Mouse (Mus musculus): Measurements from ENCODE around the gene Erg. TPM values are rescaled to one million over a fixed set of nuclear protein-coding genes. Genes with fewer than 3 reads are reported as not detected.

Erg gene
- total RNA-seq, 2 experiments from 2014 or later: 14.5 TPM

DNA sequence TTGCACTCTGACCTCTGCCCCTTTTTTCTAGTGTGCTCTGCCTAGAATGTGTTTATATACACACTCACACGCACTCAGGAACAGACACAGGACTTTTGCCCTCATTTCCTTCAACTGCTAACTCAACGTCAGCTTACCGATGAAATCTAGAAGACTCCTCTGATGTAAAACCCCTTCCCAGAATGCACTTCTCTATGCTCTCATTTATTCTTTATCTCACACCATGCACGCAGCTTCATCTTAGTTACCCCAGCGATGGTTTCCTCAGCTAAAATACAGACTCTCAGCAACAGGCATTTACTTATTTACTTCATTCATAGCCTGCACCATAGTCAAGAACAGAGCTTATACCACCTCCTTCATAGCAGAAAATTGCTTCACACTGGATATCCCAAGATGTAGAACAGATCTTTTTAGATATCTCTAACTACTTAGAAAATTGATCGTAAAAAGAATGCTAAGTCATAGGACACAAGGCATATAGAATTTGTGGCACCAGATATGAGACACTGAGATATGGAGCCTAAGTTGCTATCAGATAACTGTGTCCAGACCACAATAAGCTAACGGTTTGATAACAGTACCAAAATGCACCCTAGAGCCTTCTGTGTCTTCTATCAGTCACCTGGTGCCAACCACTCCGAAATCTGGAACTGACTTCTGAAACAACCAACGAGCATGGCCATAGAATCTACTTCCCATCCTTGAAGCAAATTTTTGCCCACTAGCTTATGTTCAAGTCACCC lies 98.6 kb downstream of the Erg start:
- no peak for DNase-seq (ENCODE audit: low spot score in 2 of 2)

DNA sequence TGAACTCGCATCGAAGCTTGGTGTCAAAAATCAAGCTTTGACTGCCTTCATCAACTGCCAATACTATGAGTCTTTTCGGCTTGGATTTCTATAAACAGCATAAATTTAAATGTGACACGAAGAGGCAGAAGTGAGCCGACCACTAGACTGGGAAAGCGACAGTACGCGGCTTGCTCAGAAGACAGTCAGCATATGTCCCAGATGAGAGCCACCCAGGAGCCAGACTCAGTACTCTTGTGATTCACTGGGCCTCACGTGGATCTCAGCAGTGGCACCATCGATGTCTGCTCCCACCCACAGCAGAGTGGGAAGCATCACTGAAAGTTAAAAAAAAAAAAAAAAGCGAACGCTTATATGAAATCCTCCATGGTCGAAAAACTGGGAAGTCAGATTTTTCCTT lies 105.2 kb downstream of the Erg start:
- DNase-seq (ENCODE audit: low spot score in 2 of 2): no peak

DNA sequence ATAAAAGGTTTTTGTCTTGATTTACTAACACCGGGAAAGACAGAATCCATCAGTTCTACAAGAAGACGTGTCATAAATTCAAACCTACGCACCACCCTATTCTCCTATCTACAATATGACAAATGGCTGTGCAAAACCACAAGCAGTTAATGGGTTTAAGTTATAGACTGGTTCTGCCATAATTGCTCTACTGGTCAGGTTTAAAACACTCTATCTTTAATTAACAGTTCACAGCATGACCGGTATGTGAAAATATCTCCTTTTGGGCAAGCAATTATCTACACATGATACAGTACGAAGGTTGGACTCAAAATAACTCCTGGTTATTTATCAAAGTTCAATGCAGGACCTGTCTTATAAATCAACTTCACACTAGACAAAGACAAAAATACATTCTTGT lies 107.8 kb downstream of the Erg start:
- DNase-seq (ENCODE audit: low spot score in 2 of 2): no peak

DNA sequence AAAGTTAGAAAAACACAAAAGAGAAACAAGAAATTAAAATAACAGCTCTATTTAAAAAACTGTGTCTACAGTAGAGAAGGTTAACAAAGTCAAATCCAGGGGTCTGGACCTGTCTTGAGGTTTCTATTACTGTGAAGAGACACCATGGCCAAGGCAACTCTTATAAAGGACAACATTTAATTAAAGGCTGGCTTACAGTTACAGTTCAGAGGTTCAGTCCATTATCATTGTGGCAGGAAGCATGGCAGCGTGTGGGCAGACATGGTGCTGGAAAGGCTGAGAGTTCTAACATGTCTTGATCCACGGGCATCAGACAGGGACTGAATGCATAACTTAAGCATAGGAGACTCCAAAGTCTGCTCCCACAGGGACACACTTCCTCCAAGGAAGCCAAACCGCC lies 111.4 kb downstream of the Erg start:
- DNase-seq (ENCODE audit: low spot score in 2 of 2): no peak

DNA sequence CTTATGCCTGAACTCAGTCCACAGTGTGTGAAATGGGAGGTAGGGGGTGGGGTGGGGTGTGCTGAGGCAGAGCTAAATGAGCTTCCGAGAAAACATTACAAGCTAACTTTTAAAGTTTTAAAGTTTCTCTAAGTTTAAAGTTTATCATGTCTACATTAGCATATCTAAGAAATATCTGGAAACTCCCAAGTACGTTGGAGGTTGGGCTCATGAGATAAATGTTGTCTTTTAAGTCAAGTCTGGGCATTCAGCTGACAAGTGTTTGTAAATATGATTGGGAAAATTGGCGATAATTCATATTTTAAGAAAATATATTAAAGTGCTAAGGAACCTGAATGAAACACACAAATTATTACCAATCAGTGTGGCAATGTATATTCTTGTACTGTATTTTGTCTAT lies 112.4 kb downstream of the Erg start:
- DNase-seq (ENCODE audit: low spot score in 2 of 2): no peak

DNA sequence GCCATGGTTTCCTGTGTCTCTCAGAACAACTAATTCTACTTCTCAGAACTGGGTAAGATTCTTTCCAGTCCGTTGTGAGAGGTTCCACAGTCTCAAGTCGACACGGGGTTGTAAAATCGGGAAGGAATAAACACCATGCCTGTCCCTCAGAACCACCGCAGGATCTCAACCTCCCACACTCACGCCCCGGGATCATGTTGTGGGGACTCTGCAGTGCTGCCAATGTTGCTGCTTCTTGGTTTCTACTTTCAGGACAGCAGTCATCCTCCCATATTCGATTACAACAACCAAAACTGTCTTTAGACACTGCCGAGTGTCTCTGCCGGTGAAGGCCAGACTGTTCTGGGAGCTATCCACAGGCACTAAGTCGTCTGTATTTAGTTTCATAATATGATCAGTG lies 113.6 kb downstream of the Erg start:
- DNase-seq (ENCODE audit: low spot score in 2 of 2): no peak

DNA sequence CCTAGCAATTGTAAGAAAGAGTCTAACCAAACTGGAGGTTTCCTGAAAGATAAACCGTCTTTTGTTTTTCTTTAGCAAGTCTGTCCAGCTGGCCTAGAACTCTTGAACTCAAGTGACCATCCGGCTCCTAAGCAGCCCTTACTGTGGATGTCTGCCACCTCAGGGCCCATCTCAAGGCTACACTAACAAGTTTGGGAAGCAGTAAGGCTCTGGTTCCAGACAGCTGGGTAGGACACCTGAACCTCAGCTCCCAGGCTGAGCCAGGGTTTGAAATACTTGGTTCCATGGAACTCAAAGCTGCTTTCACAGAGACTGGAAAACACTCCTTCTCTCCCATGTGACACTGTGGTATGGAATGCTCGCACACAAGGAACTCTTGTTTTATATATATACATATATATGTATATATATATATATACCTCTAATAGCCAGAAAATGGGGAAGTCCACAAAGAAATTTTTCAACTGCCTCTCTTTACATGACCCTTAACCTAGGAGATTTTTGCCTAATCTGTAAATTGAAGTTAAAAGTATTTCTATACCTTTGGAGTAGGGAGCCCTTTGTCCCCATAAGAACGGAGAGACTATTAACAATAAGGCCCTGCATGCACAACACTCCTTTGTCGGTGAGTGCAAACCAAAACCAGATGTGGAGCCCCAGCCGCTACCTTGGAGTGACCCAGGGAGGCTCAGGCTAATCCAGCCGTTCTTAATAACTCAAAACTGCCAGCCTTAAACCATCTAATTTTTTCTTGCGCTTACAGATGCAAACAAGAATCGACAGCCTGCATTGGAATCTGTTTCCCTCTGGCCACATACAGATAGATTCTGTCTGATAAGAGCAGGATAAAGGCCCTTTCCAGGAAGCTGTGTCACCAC lies 116.9 kb downstream of the Erg start:
- DNase-seq (ENCODE audit: low spot score in 2 of 2): no peak

DNA sequence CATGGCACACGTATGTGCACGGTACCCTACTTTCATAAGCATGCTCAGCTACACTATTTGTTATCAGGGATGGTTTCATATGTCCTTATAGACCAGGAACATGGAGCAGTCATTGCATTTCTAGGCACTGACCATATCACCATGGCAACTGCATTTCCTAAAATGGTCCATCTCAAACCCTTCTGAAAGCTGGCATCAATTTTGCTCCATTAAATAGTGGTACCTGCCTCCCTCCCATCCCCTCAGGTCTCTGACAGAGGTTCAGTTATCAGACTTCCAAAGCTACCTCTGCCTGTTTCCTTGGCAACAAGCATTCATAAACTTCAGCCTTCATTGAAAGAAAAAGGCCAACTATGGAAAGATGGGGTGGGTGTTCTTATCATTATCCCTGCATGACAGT lies 118.5 kb downstream of the Erg start:
- DNase-seq (ENCODE audit: low spot score in 2 of 2): no peak

DNA sequence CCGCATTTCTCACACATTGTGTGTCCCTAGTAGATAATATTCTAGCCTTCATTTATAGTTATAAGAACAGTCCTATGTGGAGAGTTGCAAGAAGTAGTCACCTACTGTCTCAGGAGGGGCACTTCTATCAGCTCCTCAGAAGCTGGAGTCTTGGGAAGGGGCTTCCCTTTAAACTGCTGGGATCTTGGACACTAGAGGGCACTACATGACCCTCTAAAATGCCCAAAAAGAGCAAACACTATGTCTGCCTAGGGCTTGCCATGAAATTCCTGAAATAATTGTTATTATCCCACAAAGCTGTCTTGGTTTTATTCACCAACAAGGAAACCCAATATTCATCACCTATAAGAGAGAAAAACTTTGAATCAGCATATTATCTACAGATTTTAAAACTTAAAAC lies 119.8 kb downstream of the Erg start:
- no peak for DNase-seq (ENCODE audit: low spot score in 2 of 2)

DNA sequence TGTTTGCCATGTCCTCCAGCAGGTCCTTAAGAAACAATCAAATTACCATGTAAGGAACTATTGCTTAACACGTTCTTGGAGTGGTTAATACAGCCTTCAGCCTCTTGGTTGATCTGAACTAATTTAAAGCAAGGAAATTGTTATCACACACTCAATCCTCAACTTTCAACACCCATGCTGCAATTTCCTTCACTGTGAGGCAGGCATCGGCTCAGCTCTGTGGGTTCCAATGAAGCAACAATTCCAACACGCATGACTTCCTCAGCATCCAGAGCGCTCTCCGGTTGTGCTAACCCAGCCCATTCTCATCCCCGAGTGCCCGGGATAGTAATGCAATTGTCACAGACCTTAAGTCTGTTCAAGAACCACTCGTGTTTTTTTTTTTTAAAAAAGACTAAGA lies 121.8 kb downstream of the Erg start:
- no peak for DNase-seq (ENCODE audit: low spot score in 2 of 2)

DNA sequence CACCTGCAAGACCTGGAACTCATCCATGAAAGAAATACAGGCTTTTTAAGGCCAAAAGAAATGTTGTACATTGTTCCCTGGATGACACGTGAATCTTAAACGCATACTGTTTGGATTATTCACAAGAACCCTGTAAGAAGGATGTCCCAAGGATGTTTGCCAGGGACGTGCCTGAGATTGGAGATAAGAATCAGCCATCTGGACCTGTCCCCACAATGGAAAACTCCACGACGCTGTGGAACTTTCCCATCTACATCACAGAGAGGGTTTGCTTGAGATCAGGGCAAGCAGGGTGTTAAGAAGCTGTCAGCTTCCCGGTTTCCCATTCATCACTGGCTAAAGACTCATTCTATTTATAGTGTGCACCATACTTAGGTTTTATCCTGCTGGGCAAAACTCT lies 122.6 kb downstream of the Erg start:
- DNase-seq (ENCODE audit: low spot score in 2 of 2): peak in 1 of 2 experiments; percentile 43

DNA sequence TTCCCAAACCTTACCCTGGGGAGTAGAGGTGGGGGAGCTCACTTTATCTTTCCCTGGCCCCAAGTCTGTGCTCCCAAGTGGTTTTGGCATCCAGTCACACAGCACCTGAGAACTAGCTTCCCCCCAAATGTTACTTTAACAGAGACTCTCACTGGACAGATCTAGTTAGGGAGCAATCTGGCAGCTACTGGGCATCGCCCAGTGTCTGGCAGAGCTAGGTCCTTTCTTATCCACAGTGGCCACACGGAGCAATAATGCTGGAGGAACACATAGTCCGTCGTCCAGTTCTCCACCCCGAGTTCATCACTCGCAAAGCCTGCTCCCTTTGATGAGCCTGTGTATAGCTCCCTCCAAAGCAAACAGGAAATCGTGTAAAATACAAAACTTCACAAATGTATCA lies 124.5 kb downstream of the Erg start:
- no peak for DNase-seq (ENCODE audit: low spot score in 2 of 2)

DNA sequence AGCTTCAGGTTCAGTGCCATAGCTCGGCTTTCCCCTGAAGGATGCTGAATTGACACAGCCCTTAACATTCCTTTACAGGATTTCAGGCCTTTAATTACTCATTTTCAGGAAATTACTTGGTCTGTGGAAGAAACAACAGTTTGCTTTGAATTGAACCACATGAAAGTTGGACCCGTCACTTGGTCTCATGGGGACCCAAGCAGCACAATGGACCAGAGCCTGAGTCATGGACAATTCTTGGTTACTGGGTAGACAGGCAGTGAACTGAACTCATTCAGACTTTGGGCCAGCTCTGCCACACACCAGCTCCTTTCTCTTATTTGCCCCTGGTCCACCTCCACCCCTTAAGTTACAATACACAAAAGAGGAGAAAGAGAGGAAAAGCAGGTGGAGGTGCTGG lies 126.1 kb downstream of the Erg start:
- no peak for DNase-seq (ENCODE audit: low spot score in 2 of 2)

DNA sequence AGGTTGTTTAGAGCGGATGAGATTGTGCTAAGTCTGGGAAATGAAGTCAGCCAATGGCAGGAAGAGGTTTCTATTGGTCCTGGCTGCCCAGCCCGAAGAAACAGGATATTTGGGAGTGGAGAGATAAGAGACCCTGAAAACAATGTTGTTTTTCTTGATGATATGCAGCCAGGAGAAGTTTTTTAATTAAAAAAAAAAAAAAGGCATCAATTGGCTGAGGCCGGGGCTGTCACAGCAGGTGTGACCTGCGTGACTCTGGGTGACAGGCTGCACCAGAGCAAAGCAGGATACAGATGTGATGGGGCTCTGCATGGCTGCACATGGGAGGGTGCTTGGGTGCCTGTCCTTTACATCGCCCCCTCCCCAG lies 127.1 kb downstream of the Erg start:
- DNase-seq (ENCODE audit: low spot score in 2 of 2): no peak

DNA sequence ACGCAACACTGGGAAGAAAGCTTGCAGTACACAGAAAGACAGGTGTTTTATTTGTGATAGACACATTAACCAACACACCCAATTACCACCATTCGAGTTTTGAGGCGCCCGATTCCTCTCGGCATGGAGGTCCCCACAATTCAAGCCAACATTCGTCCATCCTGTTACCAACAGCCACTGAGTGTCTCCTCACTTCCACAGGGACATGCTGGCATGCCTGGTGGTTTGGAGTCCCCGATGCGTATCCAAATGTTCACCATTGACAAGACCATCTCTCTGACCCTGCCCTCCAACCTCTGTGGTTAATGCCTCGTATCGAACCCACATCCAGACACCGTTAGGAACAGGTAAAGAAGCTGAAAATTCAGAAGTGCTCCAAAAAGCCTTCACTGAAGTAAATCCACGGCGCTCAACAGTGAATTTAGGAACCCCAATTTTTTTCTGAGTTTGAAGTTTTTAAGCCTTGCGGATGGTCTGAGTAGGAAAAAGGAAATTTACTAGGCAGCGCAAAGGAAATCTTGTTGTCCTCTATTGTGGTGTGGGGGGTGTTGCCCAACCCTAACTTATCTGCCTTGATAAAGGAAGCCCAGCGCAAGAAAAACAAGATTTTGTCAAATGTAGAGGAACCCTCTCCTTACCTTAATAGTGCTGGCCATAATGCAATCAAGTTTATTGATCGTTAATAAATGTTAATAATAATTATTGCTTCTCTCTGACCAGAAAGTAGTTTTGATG lies 127.6 kb downstream of the Erg start:
- no peak for DNase-seq (ENCODE audit: low spot score in 2 of 2)

DNA sequence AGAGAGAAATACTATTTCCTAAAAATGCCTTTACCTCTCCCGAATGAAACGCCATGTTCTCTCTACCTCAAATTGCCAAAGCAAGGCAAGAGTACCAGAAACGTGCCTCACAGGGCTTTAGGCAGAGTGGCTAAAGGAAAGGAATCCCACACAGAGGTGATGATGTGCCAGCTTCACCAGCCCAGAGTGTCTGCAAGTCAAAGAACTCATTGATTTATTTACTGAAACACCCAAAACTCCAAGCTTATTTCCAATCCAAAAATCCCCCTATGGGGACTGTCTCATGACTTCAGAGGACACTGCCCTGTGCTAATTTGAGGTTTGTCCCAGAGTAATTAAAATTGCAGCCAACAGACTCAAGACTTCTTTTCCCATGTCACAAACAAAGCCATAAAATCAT lies 129.4 kb downstream of the Erg start:
- DNase-seq (ENCODE audit: low spot score in 2 of 2): no peak

DNA sequence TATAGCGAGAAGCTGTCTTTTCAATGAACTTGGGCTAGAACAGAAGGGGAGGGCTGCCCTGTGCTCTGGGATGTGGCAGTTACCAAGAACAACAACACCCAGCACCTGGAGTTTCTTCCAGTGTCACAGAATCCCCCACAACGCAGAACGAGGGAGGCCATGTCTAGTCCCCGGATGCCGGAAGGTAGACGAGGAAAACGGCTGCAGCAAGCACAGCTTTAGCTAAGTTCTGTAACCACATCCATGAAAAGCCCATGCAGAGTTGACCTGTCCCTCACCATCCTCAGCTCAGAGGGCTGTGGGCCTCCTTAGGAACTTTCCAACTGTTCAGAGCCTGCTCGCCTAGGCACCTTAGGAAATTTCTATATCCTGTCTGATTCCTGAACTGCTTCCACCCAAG lies 130.5 kb downstream of the Erg start:
- DNase-seq (ENCODE audit: low spot score in 2 of 2): no peak

DNA sequence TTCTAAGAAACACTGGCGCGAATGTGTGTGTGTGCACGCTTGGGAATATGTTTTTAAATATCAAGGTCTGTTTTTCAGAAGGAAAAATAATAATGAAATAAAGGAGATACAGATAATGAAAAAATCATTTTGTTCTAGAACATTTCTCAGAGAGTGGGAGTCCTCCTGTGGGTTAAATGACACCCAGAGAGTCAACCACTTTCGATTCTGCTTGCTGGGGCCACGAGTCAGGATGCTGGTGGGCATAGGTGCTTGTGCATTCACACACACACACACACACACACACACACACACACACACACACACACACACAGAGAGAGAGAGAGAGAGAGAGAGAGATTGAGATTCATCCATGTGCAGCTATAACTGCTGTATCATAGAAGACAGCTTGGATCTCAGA lies 130.9 kb downstream of the Erg start:
- no peak for DNase-seq (ENCODE audit: low spot score in 2 of 2)

DNA sequence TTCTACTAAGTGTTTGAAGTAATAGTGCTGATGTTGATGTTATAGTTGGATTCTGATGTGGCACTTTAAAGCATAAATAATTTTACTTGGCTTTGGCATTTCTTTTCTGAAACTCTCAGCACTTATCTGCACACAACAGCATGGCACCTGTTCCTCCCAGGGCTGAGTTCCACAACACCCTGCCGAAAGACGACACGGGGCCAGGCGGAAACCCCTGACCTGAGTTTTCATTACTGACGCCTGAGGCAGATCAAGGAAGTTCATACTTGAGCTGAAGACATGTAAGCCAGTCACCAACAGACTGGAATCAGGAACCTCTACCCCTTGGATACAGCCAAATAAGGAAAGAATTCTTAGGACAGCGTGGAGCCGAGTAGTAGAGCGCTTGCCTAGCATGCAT lies 134.0 kb downstream of the Erg start:
- no peak for DNase-seq (ENCODE audit: low spot score in 2 of 2)

DNA sequence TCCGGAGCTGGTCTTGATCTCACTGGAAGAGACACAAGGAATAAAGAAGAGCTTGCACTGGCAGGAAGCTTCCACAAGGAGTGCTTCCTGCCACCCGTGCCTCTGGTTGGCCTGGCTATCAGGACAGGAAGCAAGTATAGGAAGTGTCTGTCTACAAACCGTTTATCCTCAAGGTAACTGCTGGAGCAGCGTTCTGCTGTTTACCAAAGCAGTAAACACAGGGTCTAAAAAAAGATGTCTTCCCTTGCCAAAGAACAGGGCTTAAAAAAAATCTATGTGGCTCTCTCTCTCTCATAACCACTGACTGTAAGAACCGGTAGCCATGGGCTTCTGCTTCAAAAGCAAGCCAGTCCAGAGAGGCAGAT lies 137.1 kb downstream of the Erg start:
- no peak for DNase-seq (ENCODE audit: low spot score in 2 of 2)

DNA sequence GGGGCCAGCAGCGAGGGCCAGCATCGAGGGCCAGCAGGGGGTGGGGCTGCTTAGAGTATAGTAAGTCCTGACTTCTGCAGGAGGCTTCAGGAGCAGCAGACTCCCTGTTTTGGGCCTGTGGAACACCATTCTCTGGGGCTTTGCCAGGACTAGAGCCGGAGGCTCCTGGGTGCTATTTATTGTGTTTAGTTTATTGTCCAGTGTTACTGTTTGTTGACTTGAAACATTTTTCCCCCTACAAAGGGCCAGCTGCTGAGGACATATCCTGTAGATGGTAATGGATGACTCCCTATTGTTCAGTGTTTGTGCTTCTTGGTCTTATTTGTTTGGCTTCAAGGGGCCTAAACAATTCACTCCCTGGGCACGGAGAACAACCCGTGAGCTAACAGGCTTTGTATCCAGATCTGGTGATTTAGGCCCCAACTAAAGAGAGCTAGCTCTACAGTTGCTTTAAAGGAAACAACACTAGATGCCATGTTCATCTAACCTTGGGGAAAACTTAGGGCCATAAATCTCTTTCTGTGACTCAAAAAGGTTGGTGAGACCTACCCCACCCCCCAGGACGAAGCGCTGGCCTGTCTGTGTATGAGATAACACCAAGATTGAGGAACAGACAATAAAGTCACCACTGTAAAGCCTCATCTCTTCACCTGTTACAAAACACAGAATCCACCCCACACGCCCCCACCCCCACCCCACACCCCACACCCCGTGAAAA lies 137.6 kb downstream of the Erg start:
- DNase-seq (ENCODE audit: low spot score in 2 of 2): no peak

Data from adrenal gland, adult 18-20 months (tissue).